Mouse (Mus musculus) MEL (cell line): ENCODE data around the gene Rars. TPM values are rescaled to one million over a fixed set of nuclear protein-coding genes. Genes with fewer than 3 reads are reported as not detected.

Experiments used
- DNase-seq: peaks from one replicate; pipeline ENCODE4 v3.0.0; 2011; ENCODE audit warnings: low read depth, low spot score
- H3K27ac ChIP-seq: 2 replicates; pipeline ENCODE4 v1.5.1; 2012; ENCODE audit warnings: low read depth, mild to moderate bottlenecking, control low read depth, low read length, moderate library complexity; ENCODE audit not compliant: control insufficient read depth
- H3K27me3 ChIP-seq, 2 experiments: fragments of 150-350 bp in 1 of 2; sonication (generic) in 1 of 2; 2 replicates each; pipeline ENCODE4 v1.6.1; 2012; ENCODE audit warnings: low read length in 2 of 2, mild to moderate bottlenecking in 2 of 2, improper control_type of control experiment in 1 of 2, moderate library complexity in 1 of 2; ENCODE audit not compliant: insufficient read depth in 2 of 2, control insufficient read depth in 1 of 2
- H3K36me3 ChIP-seq, 2 experiments: 2 replicates each; pipeline ENCODE4 v1.6.1; 2012 to 2014; ENCODE audit warnings: low read length in 2 of 2, improper control_type of control experiment in 1 of 2, inconsistent platforms in 1 of 2, mild to moderate bottlenecking in 1 of 2; ENCODE audit not compliant: insufficient read depth in 2 of 2, control insufficient read depth in 1 of 2
- H3K4me1 ChIP-seq, 2 experiments: fragments of 150-350 bp in 1 of 2; sonication (generic) in 1 of 2; 2 replicates each; pipeline ENCODE4 v1.6.1; 2012; ENCODE audit warnings: low read length in 2 of 2, improper control_type of control experiment in 1 of 2, mild to moderate bottlenecking in 1 of 2; ENCODE audit not compliant: insufficient read depth in 2 of 2, control insufficient read depth in 1 of 2
- H3K4me3 ChIP-seq, 2 experiments: fragments of 150-350 bp in 1 of 2; sonication (generic) in 1 of 2; 2 replicates each; pipeline ENCODE4 v1.5.1; 2012; ENCODE audit warnings: low read depth in 2 of 2, low read length in 2 of 2, mild to moderate bottlenecking in 2 of 2, moderate library complexity in 2 of 2, control low read depth in 1 of 2, improper control_type of control experiment in 1 of 2; ENCODE audit not compliant: control insufficient read depth in 1 of 2, insufficient read depth in 1 of 2
- H3K79me2 ChIP-seq: 2 replicates; pipeline ENCODE4 v1.6.1; 2012; ENCODE audit warnings: mild to moderate bottlenecking, low read length, moderate library complexity; ENCODE audit not compliant: control insufficient read depth, poor library complexity, insufficient read depth
- H3K9ac ChIP-seq: 2 replicates; pipeline ENCODE4 v1.6.1; 2012; ENCODE audit warnings: low read depth, mild to moderate bottlenecking, control low read depth, low read length, moderate library complexity; ENCODE audit not compliant: control insufficient read depth, poor library complexity, severe bottlenecking
- H3K9me3 ChIP-seq: fragments of 150-350 bp; sonication (generic); replicated peaks from 2 replicates; pipeline ENCODE4 v1.6.1; 2012; ENCODE audit warnings: mild to moderate bottlenecking, low read length, improper control_type of control experiment, moderate library complexity; ENCODE audit not compliant: insufficient read depth
- BHLHE40 ChIP-seq: IDR thresholded peaks from 2 replicates; pipeline ENCODE4 v1.6.1; 2012; ENCODE audit warnings: low read depth, mild to moderate bottlenecking, inconsistent platforms, low read length, improper control_type of control experiment, borderline replicate concordance
- CHD1 ChIP-seq: IDR thresholded peaks from 2 replicates; pipeline ENCODE4 v1.6.1; 2012; ENCODE audit warnings: low read depth, mild to moderate bottlenecking, inconsistent platforms, low read length, improper control_type of control experiment
- ELF1 ChIP-seq: IDR thresholded peaks from 2 replicates; pipeline ENCODE4 v1.6.1; 2014; ENCODE audit warnings: low read depth, mild to moderate bottlenecking, inconsistent platforms, low read length, improper control_type of control experiment, moderate library complexity
- EP300 ChIP-seq, 2 experiments: IDR thresholded peaks; 2 replicates each; pipeline ENCODE4 v1.6.1; 2011; ENCODE audit warnings: improper control_type of control experiment in 2 of 2, low read length in 2 of 2, low read depth in 1 of 2, mild to moderate bottlenecking in 1 of 2
- HCFC1 ChIP-seq: IDR thresholded peaks from 2 replicates; pipeline ENCODE4 v1.6.1; 2012; ENCODE audit warnings: low read depth, mild to moderate bottlenecking, inconsistent platforms, low read length, improper control_type of control experiment, moderate library complexity
- MAX ChIP-seq: IDR thresholded peaks from 2 replicates; pipeline ENCODE4 v1.6.1; 2011; ENCODE audit warnings: low read length, improper control_type of control experiment
- NELFE ChIP-seq: IDR thresholded peaks from 2 replicates; pipeline ENCODE4 v1.6.1; 2011; ENCODE audit warnings: low read depth, low read length, improper control_type of control experiment
- NRF1 ChIP-seq: IDR thresholded peaks from 2 replicates; pipeline ENCODE4 v1.6.1; 2014; ENCODE audit warnings: low read depth, mild to moderate bottlenecking, inconsistent platforms, low read length, improper control_type of control experiment, moderate library complexity; ENCODE audit not compliant: poor library complexity, insufficient read depth, severe bottlenecking
- POLR2A ChIP-seq, 2 experiments: IDR thresholded peaks; 2 replicates each; pipeline ENCODE4 v1.6.1; 2011 to 2012; ENCODE audit warnings: low read length in 2 of 2, mild to moderate bottlenecking in 2 of 2, control low read depth in 1 of 2, improper control_type of control experiment in 1 of 2, low read depth in 1 of 2, moderate library complexity in 1 of 2; ENCODE audit not compliant: control insufficient read depth in 1 of 2, insufficient read depth in 1 of 2, poor library complexity in 1 of 2
- SIN3A ChIP-seq: IDR thresholded peaks from 2 replicates; pipeline ENCODE4 v1.6.1; 2012; ENCODE audit warnings: low read length, improper control_type of control experiment, inconsistent platforms
- UBTF ChIP-seq: IDR thresholded peaks from 2 replicates; pipeline ENCODE4 v1.6.1; 2012; ENCODE audit warnings: low read depth, mild to moderate bottlenecking, inconsistent platforms, low read length, improper control_type of control experiment, moderate library complexity, borderline replicate concordance; ENCODE audit not compliant: insufficient read depth
- USF1 ChIP-seq: IDR thresholded peaks from 2 replicates; pipeline ENCODE4 v1.6.1; 2014; ENCODE audit warnings: low read depth, mild to moderate bottlenecking, inconsistent platforms, low read length, improper control_type of control experiment, moderate library complexity
- ZC3H11A ChIP-seq: IDR thresholded peaks from 2 replicates; pipeline ENCODE4 v1.6.1; 2012; ENCODE audit warnings: low read depth, mild to moderate bottlenecking, inconsistent platforms, low read length, improper control_type of control experiment
- ZKSCAN1 ChIP-seq: IDR thresholded peaks from 2 replicates; pipeline ENCODE4 v1.6.1; 2012; ENCODE audit warnings: low read depth, mild to moderate bottlenecking, inconsistent platforms, low read length, improper control_type of control experiment, moderate library complexity
- ZMIZ1 ChIP-seq: IDR thresholded peaks from 2 replicates; pipeline ENCODE4 v1.6.1; 2012; ENCODE audit warnings: low read depth, mild to moderate bottlenecking, inconsistent platforms, low read length, improper control_type of control experiment, moderate library complexity
- polyA plus RNA-seq, 2 experiments: library from polyadenylated mRNA; stranded (reverse) in 1 of 2; unstranded in 1 of 2; fragments of >175 nt in 1 of 2; fragments of >200 nt in 1 of 2; gene quantifications; 2 replicates each; pipeline versions ENCODE4 v1.2.1 to v1.2.4; 2012; ENCODE audit warnings: low replicate concordance in 2 of 2, low read depth in 1 of 2; ENCODE audit not compliant: insufficient read length in 2 of 2, insufficient read depth in 1 of 2, missing spikeins in 1 of 2
- total RNA-seq: library from RNA; depleted of rRNA; stranded (reverse); fragments of 300-350 nt; gene quantifications from 2 replicates; pipeline ENCODE4 v1.2.3, GENCODE M21; 2012

Gene Rars
- total and polyA plus RNA-seq, 3 experiments, result 193 to 396 (median 251) TPM

DNA sequence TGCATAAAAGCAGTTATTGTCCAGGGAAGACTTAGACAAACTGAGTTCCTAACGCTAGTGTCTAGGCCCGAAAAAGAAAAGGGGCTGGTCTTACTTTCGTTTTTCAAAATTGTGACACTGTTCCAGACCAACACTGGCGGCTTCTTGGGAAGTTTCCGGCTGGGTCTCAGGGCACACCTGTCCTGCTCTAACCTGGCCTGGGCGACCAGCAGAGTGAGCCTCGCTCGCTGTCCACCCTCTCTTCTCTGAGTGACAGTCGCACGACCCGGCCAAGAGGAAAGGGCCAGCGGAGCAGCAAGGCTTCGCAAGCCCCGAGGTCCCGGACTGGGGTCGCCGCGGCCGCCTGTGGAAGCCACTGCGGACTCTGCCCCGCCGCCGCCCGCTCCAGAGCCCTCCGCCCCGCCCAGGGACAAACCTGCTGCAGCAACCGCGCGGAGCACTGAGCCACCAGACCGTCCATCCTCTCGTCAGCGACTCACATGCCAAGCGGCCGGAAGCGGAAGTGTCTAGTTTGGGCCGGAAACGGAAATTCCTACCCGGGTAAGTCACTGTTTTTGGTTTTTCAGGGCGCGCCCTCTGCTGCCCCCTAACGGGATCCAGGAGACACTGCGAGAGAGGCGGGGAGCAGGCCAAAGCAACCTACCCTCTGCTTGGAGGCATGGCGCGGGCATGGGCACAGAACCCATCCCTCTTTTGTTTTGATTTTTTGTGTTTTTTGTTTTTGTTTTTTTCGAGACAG, at the start of gene Rars (continued):
- TF ChIP-seq ZC3H11A, result no peak
- TF ChIP-seq ELF1, result peak; percentile 90
- TF ChIP-seq POLR2A (IDR thresholded peaks at IDR 0.05; ENCODE audit: control insufficient read depth in 1 of 2, insufficient read depth in 1 of 2, low read depth in 1 of 2, low read length in 2 of 2, poor library complexity in 1 of 2), result peak; percentile 91 to 97
- TF ChIP-seq HCFC1, result peak; percentile 94

DNA sequence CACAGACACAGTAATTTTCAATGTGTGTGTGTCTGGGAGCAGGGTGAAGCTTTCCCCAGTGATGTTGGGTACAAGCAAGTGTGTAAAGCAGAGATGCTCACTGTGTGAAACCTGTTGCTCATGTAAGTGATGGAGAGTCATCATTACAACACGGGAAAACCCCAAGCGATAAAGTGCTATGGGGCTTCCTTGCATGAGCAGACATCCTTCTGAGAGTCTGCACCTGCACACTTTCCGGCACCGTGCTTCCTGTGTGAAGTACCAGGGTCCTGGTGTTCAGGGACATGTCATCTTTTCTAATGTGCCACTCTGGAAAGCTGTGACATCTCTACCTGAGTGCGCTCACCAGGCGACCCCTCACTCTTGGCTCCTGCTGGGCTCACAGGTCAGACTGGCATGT, 48.5 kb upstream of the Rars start:
- Histone ChIP-seq H3K27ac (no peak overlapping the region), H3K9me3 (no peaks in the 10 kb centered on the region), H3K79me2 (no peaks in the 10 kb centered on the region), H3K4me1 (no peaks in the 10 kb centered on the region), H3K4me3 (no peak overlapping the region), H3K9ac (no peak overlapping the region), H3K36me3 (no peaks in the 10 kb centered on the region), H3K27me3 (no peaks in the 10 kb centered on the region; a peak in 1 of 4 replicates)
- DNase-seq, result no peak
- TF ChIP-seq SIN3A (no peak), NELFE (no peak)
- TF ChIP-seq, all 39 proteins: peak for 0

DNA sequence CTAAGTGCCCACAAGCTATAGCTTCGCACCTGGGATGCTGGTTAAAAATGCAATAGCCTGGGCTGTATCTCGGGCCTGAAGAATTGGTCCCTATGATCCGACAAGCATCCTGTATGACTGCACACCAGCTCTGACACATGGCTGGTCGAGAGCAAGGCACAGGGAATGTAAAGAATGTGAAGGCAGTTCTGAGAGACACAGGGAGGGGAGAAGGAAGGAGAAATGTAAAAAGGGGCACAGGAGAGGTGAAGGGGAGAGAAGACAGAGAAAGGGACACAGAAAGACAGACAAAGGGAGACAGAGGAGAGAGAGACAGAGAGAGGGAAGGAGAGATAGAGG, 44.2 kb upstream of the Rars start:
- no peak for TF ChIP-seq BHLHE40
- H3K4me1 ChIP-seq, result no peaks in the 10 kb centered on the region
- no peak for DNase-seq
- no peaks in the 10 kb centered on the region for H3K9me3 ChIP-seq
- no peak overlapping the region for H3K4me3 ChIP-seq
- no peaks in the 10 kb centered on the region for H3K79me2 ChIP-seq
- H3K27ac ChIP-seq, result no peak overlapping the region
- H3K36me3 ChIP-seq, result no peaks in the 10 kb centered on the region
- H3K27me3 ChIP-seq, result no peaks in the 10 kb centered on the region; a peak in 1 of 4 replicates
- no peak overlapping the region for H3K9ac ChIP-seq

DNA sequence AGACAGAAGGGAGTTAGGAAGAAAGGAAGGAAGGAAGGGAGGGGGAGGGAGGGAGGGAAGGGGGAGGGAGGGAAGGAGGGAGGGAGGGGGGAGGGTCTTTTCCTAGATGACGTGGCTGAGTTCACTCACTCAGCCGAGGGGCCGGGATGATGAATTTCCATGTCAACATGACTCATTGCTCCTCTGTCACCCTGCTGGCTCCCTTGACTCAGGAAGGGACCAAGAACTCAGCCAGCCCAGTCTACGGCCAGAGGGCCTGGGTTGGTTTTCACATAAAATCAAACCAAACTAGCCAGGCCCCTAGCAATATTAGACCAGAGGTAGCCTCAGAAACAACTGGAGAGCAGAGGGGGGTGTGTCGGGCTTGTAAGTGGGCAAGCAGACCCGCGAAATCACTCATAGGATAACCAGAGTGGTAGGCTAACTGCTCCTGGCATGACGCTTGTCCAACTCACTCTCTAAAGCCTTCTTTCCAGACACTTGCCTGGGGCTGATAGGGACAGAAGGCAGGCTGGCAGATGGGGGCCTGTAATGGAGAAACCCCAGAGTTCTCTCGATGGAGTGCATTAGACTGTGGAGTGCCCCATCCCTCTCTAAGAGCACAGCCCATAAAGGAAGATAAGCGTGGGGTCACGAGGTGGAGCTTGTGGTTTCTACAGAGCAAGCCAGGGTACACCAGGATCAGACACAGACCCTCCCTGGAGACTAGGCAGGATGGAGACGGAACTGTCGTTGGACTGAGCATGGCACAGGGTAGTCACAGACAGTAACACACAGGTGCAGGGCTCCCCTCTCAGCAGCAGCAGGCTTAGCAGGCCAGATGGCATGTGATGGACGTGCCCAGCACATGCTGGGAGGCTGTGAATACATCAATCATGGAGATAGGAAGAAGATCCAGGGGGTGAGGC, 43.6 kb upstream of the Rars start:
- Histone ChIP-seq H3K4me1 (no peaks in the 10 kb centered on the region), H3K27ac (no peak overlapping the region)
- no peak for DNase-seq

More for the DNA sequence above, 43.6 kb upstream of the Rars start:
- Histone ChIP-seq H3K4me3 (no peak overlapping the region), H3K9me3 (no peaks in the 10 kb centered on the region), H3K27me3 (no peaks in the 10 kb centered on the region; a peak in 1 of 4 replicates), H3K79me2 (no peaks in the 10 kb centered on the region), H3K36me3 (no peaks in the 10 kb centered on the region), H3K9ac (no peak overlapping the region)
- no peak for TF ChIP-seq HCFC1
- no peak for TF ChIP-seq MAX
- no peak for TF ChIP-seq CHD1
- TF ChIP-seq EP300 (IDR thresholded peaks at IDR 0.05; ENCODE audit: low read depth in 1 of 2, low read length in 2 of 2), result no peak
- TF ChIP-seq SIN3A, result no peak
- no peak for TF ChIP-seq ELF1
- no peak for TF ChIP-seq POLR2A (IDR thresholded peaks at IDR 0.05; ENCODE audit: control insufficient read depth in 1 of 2, insufficient read depth in 1 of 2, low read depth in 1 of 2, low read length in 2 of 2, poor library complexity in 1 of 2)
- no peak for TF ChIP-seq NRF1
- TF ChIP-seq UBTF, result no peak
- TF ChIP-seq ZMIZ1, result no peak
- no peak for TF ChIP-seq ZKSCAN1
- TF ChIP-seq USF1, result no peak
